Mouse (Mus musculus) liver, embryonic 13.5 days (tissue): Measurements from ENCODE around the gene Ctdsp2. TPM values are rescaled to one million over a fixed set of nuclear protein-coding genes. Genes with fewer than 3 reads are reported as not detected.

ENCODE experiments used
- ATAC-seq: fragments of 200-750 bp; cut with Nextera tagmentation; 2 replicates; pipeline ENCODE4 v1.8.0; 2017; ENCODE audit warnings: low read depth, mild to moderate bottlenecking, moderate number of reproducible peaks, moderate library complexity
- DNase-seq: peaks from one replicate; pipeline ENCODE4 v3.0.0; 2022
- H3K27ac ChIP-seq: fragments of 300-500 bp; sonication (generic); 2 replicates; pipeline ENCODE4 v1.5.1; 2015; ENCODE audit warnings: moderate library complexity, mild to moderate bottlenecking, inconsistent platforms
- H3K27me3 ChIP-seq: fragments of 300-500 bp; sonication (generic); 2 replicates; pipeline ENCODE4 v1.6.1; 2015; ENCODE audit warnings: mild to moderate bottlenecking, inconsistent platforms
- H3K36me3 ChIP-seq: fragments of 300-500 bp; sonication (generic); 2 replicates; pipeline ENCODE4 v1.6.1; 2015; ENCODE audit warnings: mild to moderate bottlenecking, inconsistent platforms
- H3K4me1 ChIP-seq: fragments of 300-500 bp; sonication (generic); replicated peaks from 2 replicates; pipeline ENCODE4 v1.6.1; 2015; ENCODE audit warnings: inconsistent platforms
- H3K4me2 ChIP-seq: fragments of 300-500 bp; sonication (generic); 2 replicates; pipeline ENCODE4 v1.6.1; 2015; ENCODE audit warnings: inconsistent platforms, mild to moderate bottlenecking, moderate library complexity
- H3K4me3 ChIP-seq: fragments of 300-500 bp; sonication (generic); replicated peaks from 2 replicates; pipeline ENCODE4 v1.5.1; 2015; ENCODE audit warnings: mild to moderate bottlenecking, inconsistent platforms
- H3K9ac ChIP-seq: fragments of 300-500 bp; sonication (generic); 2 replicates; pipeline ENCODE4 v1.6.1; 2015; ENCODE audit warnings: mild to moderate bottlenecking, inconsistent platforms
- H3K9me3 ChIP-seq: fragments of 300-500 bp; sonication (generic); replicated peaks from 2 replicates; pipeline ENCODE4 v1.6.1; 2016; ENCODE audit warnings: inconsistent platforms
- WGBS: fragments of 180-500 bp; shearing (Covaris S2); methylation state at CpG from one replicate; pipeline ENCODE4 v1.1.7; 2015; ENCODE audit not compliant: insufficient replicate concordance; 5-methylcytosine and 5-hydroxymethylcytosine counted together
- polyA plus RNA-seq: library from polyadenylated mRNA; unstranded; fragments of >200 nt; fragmentation: Nextera tagmentation; extraction: Ambion mirVana; gene quantifications from 2 replicates; pipeline ENCODE4 v1.2.1, GENCODE M21; 2015

The Ctdsp2 gene
- polyA plus RNA-seq, 1 experiment from 2014 or later, result 9.9 TPM

DNA sequence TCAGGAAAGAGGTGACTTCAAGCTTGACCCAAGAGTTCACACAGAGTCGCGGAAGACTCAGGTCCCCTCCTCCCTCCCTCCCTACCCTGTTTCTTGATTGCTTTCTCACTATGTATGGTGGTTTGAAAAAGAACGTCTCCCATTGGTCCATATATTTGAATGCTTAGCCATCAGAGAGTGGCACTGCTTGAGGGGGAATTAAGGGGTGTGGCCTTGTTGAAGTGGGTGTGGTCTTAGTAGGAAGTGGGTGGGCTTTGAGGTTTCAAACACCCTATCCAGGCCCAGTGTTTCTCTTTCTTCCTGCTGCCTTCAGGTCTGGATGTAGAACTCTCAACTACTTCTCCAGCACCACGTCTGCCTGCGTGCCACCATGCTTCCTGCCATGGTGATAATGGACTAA, 33.0 kb upstream of the Ctdsp2 start:
- Histone ChIP-seq H3K4me3 (no peak overlapping the region), H3K27me3 (no peaks in the 10 kb centered on the region), H3K4me2 (no peak overlapping the region), H3K4me1 (peaks cover 14% of the 10 kb centered on the region), H3K27ac (no peak overlapping the region), H3K36me3 (no peaks in the 10 kb centered on the region), H3K9me3 (no peaks in the 10 kb centered on the region), H3K9ac (no peak overlapping the region)
- DNase-seq (no peak), ATAC-seq (no peak)
- WGBS, result 65% methylated on average over 5 of the region's 5 CpGs

GRCm38 (mm10) chr10:126949824-126950223, 28.7 kb upstream of the Ctdsp2 start:
- H3K4me1 ChIP-seq, result peaks cover 21% of the 10 kb centered on the region
- no peak overlapping the region for H3K9ac ChIP-seq
- WGBS, result 52% methylated on average over 5 of the region's 5 CpGs
- H3K9me3 ChIP-seq, result no peaks in the 10 kb centered on the region
- DNase-seq, result no peak
- no peak overlapping the region for H3K27ac ChIP-seq
- H3K36me3 ChIP-seq, result no peaks in the 10 kb centered on the region
- H3K4me2 ChIP-seq, result no peak overlapping the region
- no peaks in the 10 kb centered on the region for H3K27me3 ChIP-seq
- no peak for ATAC-seq
- H3K4me3 ChIP-seq, result no peak overlapping the region

DNA sequence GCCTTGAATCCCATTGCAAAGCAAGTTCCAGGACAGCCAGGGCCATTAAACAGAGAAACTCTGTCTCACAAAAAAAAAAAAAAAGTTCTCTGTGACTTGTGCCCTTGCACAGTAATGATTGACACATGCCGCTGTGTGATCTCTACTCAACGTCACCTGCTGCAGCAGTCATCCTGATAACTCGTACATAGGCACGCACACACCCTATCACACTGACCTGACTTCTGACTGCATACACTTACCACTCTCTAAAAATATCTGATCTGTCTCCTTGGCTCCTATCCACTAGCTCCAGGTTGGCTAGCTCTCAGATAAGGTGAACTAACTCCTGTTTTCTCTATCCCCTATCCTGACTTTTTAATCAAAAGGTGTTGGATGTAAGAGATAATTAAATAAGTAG, 27.9 kb upstream of the Ctdsp2 start:
- H3K9me3 ChIP-seq, result no peaks in the 10 kb centered on the region
- no peak overlapping the region for H3K4me2 ChIP-seq
- peak; percentile 93 for ATAC-seq
- H3K36me3 ChIP-seq, result no peaks in the 10 kb centered on the region
- DNase-seq, result peak; percentile 44
- no peak overlapping the region for H3K9ac ChIP-seq
- H3K4me1 ChIP-seq, result peaks cover 21% of the 10 kb centered on the region
- H3K27ac ChIP-seq, result no peak overlapping the region
- no peaks in the 10 kb centered on the region for H3K27me3 ChIP-seq
- WGBS, result 29% methylated on average over 4 of the region's 4 CpGs
- H3K4me3 ChIP-seq, result no peak overlapping the region

DNA sequence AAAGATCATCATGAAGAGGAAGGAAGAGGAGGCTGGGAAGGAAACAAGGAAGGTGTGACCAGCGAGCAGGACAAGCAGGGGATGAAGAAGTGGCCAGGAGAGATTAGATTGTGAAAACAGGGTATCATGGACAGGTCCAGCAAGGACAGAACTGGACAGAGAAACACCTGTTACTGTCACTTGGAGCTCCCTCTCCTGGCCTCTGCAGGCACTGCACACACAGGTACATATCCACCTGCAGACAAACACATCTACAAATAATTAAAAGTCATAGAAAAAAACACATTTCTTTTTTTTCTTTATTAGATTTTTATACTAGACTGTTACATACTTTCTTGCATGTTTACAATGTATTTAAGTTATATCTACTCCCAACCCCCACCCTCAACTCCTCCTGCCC, 26.1 kb upstream of the Ctdsp2 start:
- no peak overlapping the region for H3K9ac ChIP-seq
- no peak overlapping the region for H3K4me3 ChIP-seq
- no peaks in the 10 kb centered on the region for H3K9me3 ChIP-seq
- 71% methylated on average over 1 of the region's 1 CpGs for WGBS
- H3K4me1 ChIP-seq, result peaks cover 26% of the 10 kb centered on the region
- DNase-seq, result no peak
- no peak overlapping the region for H3K27ac ChIP-seq
- no peak overlapping the region for H3K4me2 ChIP-seq
- H3K36me3 ChIP-seq, result no peaks in the 10 kb centered on the region
- no peaks in the 10 kb centered on the region for H3K27me3 ChIP-seq
- ATAC-seq, result no peak

DNA sequence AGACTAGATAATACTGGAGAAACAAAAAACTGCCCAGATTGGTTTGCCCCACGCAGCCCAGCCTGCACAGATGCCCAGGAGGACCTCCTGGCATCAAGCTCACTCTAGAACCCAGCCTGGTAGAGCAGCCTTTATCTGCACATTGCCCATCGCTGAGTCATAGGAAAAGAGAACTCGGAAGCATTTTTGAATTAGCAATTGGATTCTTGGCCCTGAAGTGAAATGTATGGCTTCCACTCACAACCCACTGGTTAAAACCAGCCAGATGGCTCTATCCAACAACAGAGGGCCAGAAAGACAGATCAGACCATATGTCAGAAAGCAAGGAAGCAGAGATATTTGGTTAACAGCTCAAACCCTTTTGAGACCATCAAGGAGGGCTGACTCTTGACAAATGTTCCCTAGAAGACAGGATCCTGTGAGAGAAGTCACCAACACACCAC, 25.5 kb upstream of the Ctdsp2 start:
- Histone ChIP-seq H3K4me2 (no peak overlapping the region), H3K27me3 (no peaks in the 10 kb centered on the region), H3K9ac (no peak overlapping the region), H3K27ac (no peak overlapping the region), H3K4me3 (no peak overlapping the region), H3K36me3 (no peaks in the 10 kb centered on the region), H3K4me1 (peaks cover 32% of the 10 kb centered on the region), H3K9me3 (no peaks in the 10 kb centered on the region)
- DNase-seq (no peak), ATAC-seq (no peak)
- WGBS, result 69% methylated on average over 3 of the region's 3 CpGs

DNA sequence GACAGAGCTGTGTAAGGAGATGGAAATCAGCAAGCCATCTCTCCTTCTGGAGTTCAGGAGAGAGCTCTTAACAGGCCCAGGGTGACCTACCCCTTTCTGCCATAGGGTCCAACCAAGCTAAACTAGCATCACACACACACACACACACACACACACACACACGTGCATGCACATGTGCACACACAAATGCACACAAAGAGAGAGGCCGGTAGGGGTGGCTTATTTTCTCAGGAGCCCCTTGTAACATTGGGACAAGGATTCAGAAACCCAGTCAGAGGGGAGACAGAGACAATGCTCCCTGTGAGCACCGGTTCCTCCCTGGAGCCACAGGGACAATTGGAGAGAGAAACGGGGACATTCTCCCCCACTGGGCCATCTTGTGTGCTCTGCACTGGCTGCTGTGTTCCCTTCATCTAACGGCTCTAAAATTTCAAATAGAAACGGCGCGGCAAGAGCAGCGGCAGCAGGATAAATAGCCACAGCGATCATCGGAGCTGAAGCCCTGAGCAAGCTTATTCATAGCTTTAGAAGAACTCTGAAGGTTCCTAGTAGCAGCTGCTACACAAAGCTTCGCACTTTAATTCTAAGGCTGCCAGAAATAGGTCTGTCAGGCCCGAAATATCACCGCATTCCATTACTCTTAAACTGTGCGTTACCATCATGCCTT, 21.7 kb upstream of the Ctdsp2 start:
- peak overlapping the region; percentile 30; the same call in 1 of the 2 replicates for H3K4me2 ChIP-seq
- peaks cover 17% of the 10 kb centered on the region for H3K4me1 ChIP-seq
- H3K27ac ChIP-seq, result no peak overlapping the region
- no peak overlapping the region for H3K4me3 ChIP-seq
- H3K36me3 ChIP-seq, result no peaks in the 10 kb centered on the region
- WGBS, result 41% methylated on average over 15 of the region's 15 CpGs
- ATAC-seq, result no peak
- H3K9ac ChIP-seq, result no peak overlapping the region
- no peaks in the 10 kb centered on the region for H3K9me3 ChIP-seq
- no peak for DNase-seq
- H3K27me3 ChIP-seq, result peaks cover 15% of the 10 kb centered on the region; the same call in 1 of the 2 replicates

- Histone ChIP-seq H3K9me3 (no peaks in the 10 kb centered on the region), H3K36me3 (no peaks in the 10 kb centered on the region), H3K4me3 (no peak overlapping the region), H3K27me3 (peaks cover 22% of the 10 kb centered on the region; the same call in 1 of the 2 replicates), H3K4me2 (peak overlapping the region; percentile 30), H3K9ac (peak overlapping the region; percentile 45; the same call in 1 of the 2 replicates), H3K4me1 (peaks cover 24% of the 10 kb centered on the region), H3K27ac (no peak overlapping the region; the same call in 1 of the 2 replicates)
- peak; percentile 34 for DNase-seq
- WGBS, result 11% methylated on average over 25 of the region's 25 CpGs
- peak; percentile 75 for ATAC-seq
Observed at GRCm38 (mm10) chr10:126957359-126958107, 21.0 kb upstream of the Ctdsp2 start.

DNA sequence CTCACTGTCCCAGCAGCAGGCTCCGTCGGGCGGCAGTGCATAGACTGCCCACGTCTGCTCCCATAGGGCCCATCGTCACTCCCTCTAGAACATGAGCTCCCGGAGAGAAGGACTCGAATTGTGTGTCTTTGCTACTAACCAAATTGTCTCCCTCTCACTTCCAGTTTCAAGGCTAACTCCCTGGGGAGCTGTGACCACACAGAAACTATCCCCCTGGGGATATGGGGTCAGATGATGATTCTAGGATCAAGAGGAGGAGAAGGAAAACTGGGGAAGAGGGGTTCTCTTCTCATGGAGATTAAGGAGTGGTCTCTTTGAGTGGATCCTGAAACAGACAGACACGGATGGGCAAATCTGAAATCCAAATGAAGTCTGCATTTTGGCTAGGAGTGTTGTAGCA, 18.0 kb upstream of the Ctdsp2 start:
- no peak for ATAC-seq
- DNase-seq, result no peak
- H3K36me3 ChIP-seq, result no peaks in the 10 kb centered on the region
- H3K4me2 ChIP-seq, result no peak overlapping the region
- H3K4me3 ChIP-seq, result no peak overlapping the region
- H3K27me3 ChIP-seq, result peaks cover 22% of the 10 kb centered on the region; the same call in 1 of the 2 replicates
- H3K9ac ChIP-seq, result no peak overlapping the region
- peaks cover 32% of the 10 kb centered on the region for H3K4me1 ChIP-seq
- no peaks in the 10 kb centered on the region for H3K9me3 ChIP-seq
- WGBS, result 61% methylated on average over 8 of the region's 8 CpGs
- H3K27ac ChIP-seq, result no peak overlapping the region

DNA sequence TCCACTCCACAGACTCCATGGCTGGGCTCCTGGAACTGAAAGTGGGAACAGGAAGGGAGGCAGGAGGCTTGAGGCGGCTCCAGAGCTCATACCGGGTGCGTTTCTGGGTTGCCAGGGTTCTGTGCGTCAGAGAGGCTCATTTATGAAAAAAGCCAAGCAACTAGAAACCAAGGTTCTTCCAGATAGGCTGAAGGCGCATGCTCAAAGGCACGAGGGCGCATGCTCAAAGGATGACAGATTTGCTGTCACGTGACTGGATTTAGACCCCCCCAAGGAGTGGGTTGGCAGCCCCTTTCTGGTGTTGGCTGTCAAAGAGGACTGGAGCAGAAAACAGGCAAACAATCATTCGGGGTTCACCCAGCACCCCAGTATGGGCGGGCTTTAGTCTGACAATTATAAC, 16.8 kb upstream of the Ctdsp2 start:
- Histone ChIP-seq H3K27me3 (peaks cover 22% of the 10 kb centered on the region; the same call in 1 of the 2 replicates), H3K9me3 (no peaks in the 10 kb centered on the region), H3K27ac (peak overlapping the region; percentile 53; the same call in 1 of the 2 replicates), H3K4me1 (peaks cover 32% of the 10 kb centered on the region), H3K4me3 (no peak overlapping the region), H3K9ac (no peak overlapping the region), H3K4me2 (no peak overlapping the region), H3K36me3 (no peaks in the 10 kb centered on the region)
- 66% methylated on average over 10 of the region's 10 CpGs for WGBS
- DNase-seq (no peak), ATAC-seq (no peak)

DNA sequence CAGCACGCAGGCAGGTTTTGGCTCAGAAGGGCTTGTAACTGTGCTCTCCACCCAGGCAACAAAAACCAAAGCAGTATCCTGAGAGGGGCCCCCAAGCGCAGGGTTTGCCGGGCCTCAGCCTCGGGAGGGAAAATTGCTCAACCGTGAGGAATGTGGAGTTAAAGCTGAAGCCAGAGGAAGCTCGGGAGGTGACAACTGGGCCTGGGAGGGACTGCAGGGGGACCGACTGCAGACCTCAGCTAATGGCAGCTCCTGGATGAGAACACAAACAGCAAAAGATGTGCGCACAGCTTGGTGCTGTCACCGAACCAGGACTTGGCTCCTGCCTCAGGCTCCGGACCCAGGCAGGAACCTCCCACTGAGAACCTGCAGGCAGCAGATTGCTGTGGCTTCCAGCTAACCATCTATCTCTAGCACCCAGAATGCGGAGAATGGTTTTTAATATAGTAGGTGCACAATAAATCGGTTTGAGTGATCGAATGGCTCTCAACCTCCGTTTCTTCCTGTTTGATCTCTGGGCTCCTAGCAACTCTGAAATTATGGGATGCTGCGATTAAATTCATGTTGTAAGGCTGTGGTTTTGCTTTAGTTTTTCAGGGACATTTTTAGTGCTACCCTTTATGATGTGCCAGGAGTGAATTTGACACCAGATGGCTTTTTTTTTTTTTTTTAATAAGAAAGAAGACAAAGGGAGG, 16.1 kb upstream of the Ctdsp2 start:
- H3K4me2 ChIP-seq, result no peak overlapping the region
- no peak overlapping the region for H3K4me3 ChIP-seq
- H3K36me3 ChIP-seq, result no peaks in the 10 kb centered on the region
- H3K9me3 ChIP-seq, result no peaks in the 10 kb centered on the region
- peaks cover 22% of the 10 kb centered on the region; the same call in 1 of the 2 replicates for H3K27me3 ChIP-seq
- ATAC-seq (peak; percentile 27), DNase-seq (no peak)
- 28% methylated on average over 15 of the region's 15 CpGs for WGBS
- peak overlapping the region; percentile 53; the same call in 1 of the 2 replicates for H3K27ac ChIP-seq
- 0 out of 2 replicates have a peak overlapping the region, but pooled peaks have one; percentile 9 for H3K9ac ChIP-seq
- H3K4me1 ChIP-seq, result peaks cover 26% of the 10 kb centered on the region

DNA sequence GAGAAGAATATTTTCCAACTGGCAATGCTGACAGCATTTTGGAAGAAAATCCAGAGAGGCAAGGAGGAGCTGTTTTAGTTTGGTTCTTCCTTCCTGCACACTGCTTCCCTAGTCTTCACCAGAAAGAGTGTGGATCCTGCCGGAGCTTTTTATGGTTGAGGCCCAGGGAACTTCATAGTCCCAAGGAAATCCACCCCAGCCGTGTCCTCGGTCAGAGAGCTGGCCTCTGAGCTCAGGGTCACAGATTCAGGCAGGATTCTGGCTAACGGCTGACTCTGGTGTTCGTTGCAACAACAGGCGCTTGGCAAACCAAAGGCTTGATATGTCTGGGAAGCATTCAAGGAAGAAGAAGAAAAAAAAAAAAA, 15.6 kb upstream of the Ctdsp2 start:
- Histone ChIP-seq H3K36me3 (no peaks in the 10 kb centered on the region), H3K9ac (no peak overlapping the region), H3K27me3 (peaks cover 22% of the 10 kb centered on the region; the same call in 1 of the 2 replicates), H3K4me3 (no peak overlapping the region), H3K27ac (no peak overlapping the region), H3K4me2 (no peak overlapping the region), H3K9me3 (no peaks in the 10 kb centered on the region), H3K4me1 (peaks cover 21% of the 10 kb centered on the region)
- 52% methylated on average over 6 of the region's 6 CpGs for WGBS
- DNase-seq (no peak), ATAC-seq (no peak)
